16 mouse cellular contexts compared by ENCODE assay signal in the genomic region with DNA sequence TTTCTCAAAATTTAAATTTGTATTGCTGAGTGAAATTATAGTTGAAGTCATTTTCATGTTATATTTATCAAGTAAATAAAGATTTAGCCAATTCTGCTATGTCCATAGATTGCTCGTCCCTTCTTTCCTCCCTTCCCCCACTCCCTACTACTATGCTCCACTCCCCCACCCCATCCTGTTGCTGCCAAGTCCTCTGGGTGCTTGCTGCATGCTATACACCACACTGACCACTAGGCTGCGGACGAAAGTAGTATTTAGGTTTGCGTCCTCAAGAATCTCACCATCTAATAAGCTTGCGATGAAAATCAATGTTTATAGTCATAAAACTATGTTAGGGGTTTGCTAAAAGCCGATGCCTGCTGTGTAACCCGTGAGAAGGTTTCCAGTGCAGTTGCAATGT.
DNase-seq lines count a peak whose midpoint lies in the region; ATAC-seq and TF ChIP-seq lines count a peak whose summit lies in the region.
"Had no signal": no experiment of that assay in that cellular context is flagged by ENCODE, and none has a peak within 500 bp of the region (broad histone marks: within the 10 kb centered on the region; RNA-seq: fewer than 3 reads in every experiment).

No protein-coding gene starts in this region.

- TF ChIP-seq CTCF in heart, postnatal 0 days (IDR thresholded peaks at IDR 0.05; ENCODE audit: low read depth), result peak; percentile 24
- peak; percentile 46 for TF ChIP-seq CTCF in lung, embryonic 14.5 days (IDR thresholded peaks at IDR 0.05; ENCODE audit: low read depth)

- TF ChIP-seq EP300 in heart, postnatal 0 days (IDR thresholded peaks at IDR 0.05; ENCODE audit: low read depth), result no peak

- DNase-seq in heart, postnatal 0 days (ENCODE audit: low spot score), result no peak
- no peak for DNase-seq in heart, embryonic 10.5 days (ENCODE audit: low spot score)
- DNase-seq in lung, embryonic 14.5 days, result peak; percentile 3
- no peak for DNase-seq in lung, postnatal 25 days (ENCODE audit: low spot score)
- peak; percentile 11 for DNase-seq in NIH3T3 (ENCODE audit: low read depth)
- DNase-seq in limb, embryonic 10.5 days (ENCODE audit: low spot score), result no peak
- DNase-seq: adrenal gland, postnatal 10 days; cerebellum, postnatal 25 days; gastrocnemius, postnatal 10 days; kidney, adult 11 months; kidney, postnatal 4 days; lung, postnatal 36 days; midbrain, embryonic 14.5 days had no signal

- H3K9me3 ChIP-seq in heart, postnatal 0 days (replicated peaks; ENCODE audit: control insufficient read depth, low read length), result no peaks in the 10 kb centered on the region
- H3K9me3 ChIP-seq in heart, embryonic 10.5 days, result no peaks in the 10 kb centered on the region
- no peaks in the 10 kb centered on the region for H3K9me3 ChIP-seq in lung, embryonic 14.5 days (ENCODE audit: low read depth, low read length)
- H3K9me3 ChIP-seq in limb, embryonic 10.5 days (replicated peaks), result no peaks in the 10 kb centered on the region
- H3K9me3 ChIP-seq: forebrain, embryonic 13.5 days; limb, embryonic 13.5 days had no signal

- H3K4me1 ChIP-seq in heart, postnatal 0 days (ENCODE audit: control insufficient read depth, insufficient read depth), result no peaks in the 10 kb centered on the region
- H3K4me1 ChIP-seq in heart, embryonic 10.5 days, result no peaks in the 10 kb centered on the region
- H3K4me1 ChIP-seq in lung, embryonic 14.5 days (ENCODE audit: insufficient read depth), result no peaks in the 10 kb centered on the region
- H3K4me1 ChIP-seq in limb, embryonic 10.5 days, result peaks cover 25% of the 10 kb centered on the region
- H3K4me1 ChIP-seq: forebrain, embryonic 13.5 days had no signal

- no peak overlapping the region for H3K27ac ChIP-seq in heart, postnatal 0 days (ENCODE audit: low read depth)
- no peak overlapping the region for H3K27ac ChIP-seq in heart, embryonic 10.5 days
- H3K27ac ChIP-seq in lung, embryonic 14.5 days (ENCODE audit: low read depth), result no peak overlapping the region
- no peak overlapping the region for H3K27ac ChIP-seq in limb, embryonic 10.5 days
- H3K27ac ChIP-seq: forebrain, embryonic 13.5 days; limb, embryonic 13.5 days had no signal

- H3K27me3 ChIP-seq in heart, postnatal 0 days (ENCODE audit: control insufficient read depth, insufficient read depth, low read length), result no peaks in the 10 kb centered on the region
- no peaks in the 10 kb centered on the region for H3K27me3 ChIP-seq in heart, embryonic 10.5 days (ENCODE audit: insufficient read depth, poor library complexity, severe bottlenecking)
- no peaks in the 10 kb centered on the region for H3K27me3 ChIP-seq in lung, embryonic 14.5 days (ENCODE audit: insufficient read depth, low read length)
- H3K27me3 ChIP-seq in limb, embryonic 10.5 days (ENCODE audit: low read depth, poor library complexity, severe bottlenecking), result no peaks in the 10 kb centered on the region
- H3K27me3 ChIP-seq: forebrain, embryonic 13.5 days; limb, embryonic 13.5 days had no signal

- H3K4me3 ChIP-seq in heart, postnatal 0 days (ENCODE audit: low read depth, low read length), result no peak overlapping the region
- H3K4me3 ChIP-seq in heart, embryonic 10.5 days, result no peak overlapping the region
- no peak overlapping the region for H3K4me3 ChIP-seq in lung, embryonic 14.5 days (ENCODE audit: low read depth, low read length)
- no peak overlapping the region for H3K4me3 ChIP-seq in limb, embryonic 10.5 days
- H3K4me3 ChIP-seq: forebrain, embryonic 13.5 days; limb, embryonic 13.5 days had no signal

- ATAC-seq in heart, postnatal 0 days (ENCODE audit: insufficient read depth, low read depth), result no peak
- ATAC-seq in lung, embryonic 14.5 days (ENCODE audit: insufficient read depth), result no peak
- peak; percentile 48; the same call in 1 of the 2 replicates for ATAC-seq in megakaryocyte progenitor cell, adult 5-6 weeks (replicated peaks; ENCODE audit: poor library complexity)

- H3K9ac ChIP-seq in heart, postnatal 0 days (replicated peaks; ENCODE audit: low read depth, low read length), result no peak overlapping the region
- no peak overlapping the region for H3K9ac ChIP-seq in lung, embryonic 14.5 days
- H3K9ac ChIP-seq: forebrain, embryonic 13.5 days; limb, embryonic 13.5 days had no signal

- no peak overlapping the region for H3K4me2 ChIP-seq in heart, postnatal 0 days (ENCODE audit: low read depth, low read length)
- no peak overlapping the region for H3K4me2 ChIP-seq in lung, embryonic 14.5 days
- H3K4me2 ChIP-seq: forebrain, embryonic 13.5 days had no signal

- H3K36me3 ChIP-seq in heart, postnatal 0 days (replicated peaks; ENCODE audit: control insufficient read depth, insufficient read depth, low read length), result no peaks in the 10 kb centered on the region
- no peaks in the 10 kb centered on the region for H3K36me3 ChIP-seq in heart, embryonic 10.5 days
- H3K36me3 ChIP-seq in lung, embryonic 14.5 days (ENCODE audit: insufficient read depth), result no peaks in the 10 kb centered on the region
- H3K36me3 ChIP-seq in limb, embryonic 10.5 days, result no peaks in the 10 kb centered on the region
- H3K36me3 ChIP-seq: limb, embryonic 13.5 days had no signal

- WGBS in heart, postnatal 0 days, result 69% methylated on average over 7 of the region's 7 CpGs
- WGBS in heart, embryonic 10.5 days, result 75% methylated on average over 7 of the region's 7 CpGs
- 77% methylated on average over 7 of the region's 7 CpGs for WGBS in lung, embryonic 14.5 days
- WGBS in limb, embryonic 10.5 days, result 78% methylated on average over 7 of the region's 7 CpGs

Comparison
In these comparisons a context has a peak if more than half of its experiments do, and no peak if none do; other contexts are left out.
1. DNase-seq: peak in lung, embryonic 14.5 days (single experiment) and NIH3T3 (single experiment); none in heart, postnatal 0 days (single experiment), heart, embryonic 10.5 days (single experiment), lung, postnatal 25 days (single experiment) and limb, embryonic 10.5 days (single experiment).